Mouse (Mus musculus) heart, postnatal 0 days (tissue): ENCODE measurements around the gene Gm28374. TPM values are rescaled to one million over a fixed set of nuclear protein-coding genes. Genes with fewer than 3 reads are reported as not detected.
A peak's percentile ranks its signal among the peaks of the same experiment; 100 is the strongest.
"Not testable (repeated sequence)": the region's sequence is repeated elsewhere in the genome, so short reads cannot be mapped to it uniquely, and the experiment has no call there.

Source experiments
- ATAC-seq: fragments of 200-750 bp; cut with Nextera tagmentation; 2 replicates; pipeline ENCODE4 v1.8.0; 2017; ENCODE audit warnings: low read depth, moderate number of reproducible peaks, moderate library complexity; ENCODE audit not compliant: insufficient read depth
- DNase-seq: peaks from one replicate; pipeline ENCODE4 v3.0.0-alpha.2; 2016; ENCODE audit warnings: low spot score
- H3K27ac ChIP-seq: fragments of 300-500 bp; sonication (generic); 2 replicates; pipeline ENCODE4 v1.5.1; 2014; ENCODE audit warnings: low read depth, mild to moderate bottlenecking
- H3K27me3 ChIP-seq: fragments of 300-500 bp; sonication (generic); 2 replicates; pipeline ENCODE4 v1.6.1; 2014; ENCODE audit warnings: low read length, mixed read lengths; ENCODE audit not compliant: control insufficient read depth, insufficient read depth
- H3K36me3 ChIP-seq: fragments of 300-500 bp; sonication (generic); replicated peaks from 2 replicates; pipeline ENCODE4 v1.6.1; 2014; ENCODE audit warnings: low read length, mixed read lengths; ENCODE audit not compliant: control insufficient read depth, insufficient read depth
- H3K4me1 ChIP-seq: fragments of 300-500 bp; sonication (generic); 2 replicates; pipeline ENCODE4 v1.6.1; 2014; ENCODE audit warnings: antibody characterized with exemption; ENCODE audit not compliant: control insufficient read depth, insufficient read depth
- H3K4me2 ChIP-seq: fragments of 300-500 bp; sonication (generic); 2 replicates; pipeline ENCODE4 v1.6.1; 2014; ENCODE audit warnings: low read depth, mild to moderate bottlenecking, low read length, moderate library complexity
- H3K4me3 ChIP-seq: fragments of 300-500 bp; sonication (generic); 2 replicates; pipeline ENCODE4 v1.5.1; 2014; ENCODE audit warnings: low read depth, low read length
- H3K9ac ChIP-seq: fragments of 300-500 bp; sonication (generic); replicated peaks from 2 replicates; pipeline ENCODE4 v1.6.1; 2014; ENCODE audit warnings: low read depth, low read length, mixed read lengths
- H3K9me3 ChIP-seq: fragments of 300-500 bp; sonication (generic); replicated peaks from 2 replicates; pipeline ENCODE4 v1.6.1; 2016; ENCODE audit warnings: low read length; ENCODE audit not compliant: control insufficient read depth
- CTCF ChIP-seq: IDR thresholded peaks from 2 replicates; pipeline ENCODE4 v1.5.1; 2016; ENCODE audit warnings: antibody characterized with exemption, control low read depth, low read depth
- EP300 ChIP-seq: IDR thresholded peaks from 2 replicates; pipeline ENCODE4 v1.6.1; 2016; ENCODE audit warnings: antibody characterized with exemption, low read depth
- WGBS: fragments of 180-500 bp; shearing (Covaris S2); extraction: QIAGEN DNeasy Blood & Tissue Kit; methylation state at CpG from one replicate; pipeline ENCODE4 v1.1.7; 2014; 5-methylcytosine and 5-hydroxymethylcytosine counted together
- polyA plus RNA-seq: library from polyadenylated mRNA; unstranded; fragments of >200 nt; fragmentation: Nextera tagmentation; extraction: Ambion mirVana; gene quantifications from 2 replicates; pipeline ENCODE4 v1.2.1, GENCODE M21; 2015
- total RNA-seq: library from RNA; depleted of rRNA; stranded (reverse); fragments of >200 nt; gene quantifications from 2 replicates; pipeline ENCODE4 v1.2.3, GENCODE M21; 2014; ENCODE audit warnings: low replicate concordance

Gene Gm28374
- total and polyA plus RNA-seq, 2 experiments from 2014 or later: 0.72 TPM; not detected in 1

GRCm38 (mm10) chr19:6045366-6046293 lies 36.4 kb downstream of the Gm28374 start:
- ATAC-seq: peak; percentile 26; the same call in 1 of the 2 replicates

GRCm38 (mm10) chr19:6044102-6044501 lies 38.0 kb downstream of the Gm28374 start:
- not testable (repeated sequence) for ATAC-seq, H3K9me3 ChIP-seq, H3K27ac ChIP-seq, H3K4me2 ChIP-seq, H3K4me3 ChIP-seq, H3K9ac ChIP-seq, H3K27me3 ChIP-seq
- 42% methylated on average over 4 of the region's 4 CpGs for WGBS
- peaks cover 15% of the 10 kb centered on the region for H3K4me1 ChIP-seq
- peaks cover 11% of the 10 kb centered on the region for H3K36me3 ChIP-seq
- TF ChIP-seq CTCF: peak; percentile 54
- peak; percentile 53 for DNase-seq

More at GRCm38 (mm10) chr19:6045366-6046293, 36.4 kb downstream of the Gm28374 start:
- Histone ChIP-seq H3K4me2 (peak overlapping the region; percentile 97), H3K36me3 (peaks cover 26% of the 10 kb centered on the region), H3K9me3 (no peaks in the 10 kb centered on the region), H3K27ac (peak overlapping the region; percentile 97), H3K4me1 (peaks cover 15% of the 10 kb centered on the region), H3K9ac (peak overlapping the region; percentile 88), H3K4me3 (peak overlapping the region; percentile 73), H3K27me3 (no peaks in the 10 kb centered on the region)
- no peak for TF ChIP-seq EP300
- peak; percentile 20; the same call in 1 of the 2 replicates for TF ChIP-seq CTCF
- 10% methylated on average over 20 of the region's 20 CpGs for WGBS
- DNase-seq: peak; percentile 69

GRCm38 (mm10) chr19:6042293-6042692 lies 39.8 kb downstream of the Gm28374 start:
- Histone ChIP-seq H3K4me2 (no peak overlapping the region), H3K27ac (no peak overlapping the region), H3K4me1 (0 out of 2 replicates have a peak, but pooled peaks cover 6% of the 10 kb centered on the region), H3K27me3 (no peaks in the 10 kb centered on the region), H3K4me3 (no peak overlapping the region), H3K36me3 (no peaks in the 10 kb centered on the region), H3K9me3 (no peaks in the 10 kb centered on the region), H3K9ac (no peak overlapping the region)
- DNase-seq (no peak), ATAC-seq (no peak)
- TF ChIP-seq EP300: no peak
- no peak for TF ChIP-seq CTCF
- 66% methylated on average over 9 of the region's 9 CpGs for WGBS

GRCm38 (mm10) chr19:6040002-6040401 lies 42.1 kb downstream of the Gm28374 start:
- Histone ChIP-seq H3K36me3 (no peaks in the 10 kb centered on the region), H3K4me1 (no peaks in the 10 kb centered on the region), H3K27me3 (no peaks in the 10 kb centered on the region), H3K9me3 (no peaks in the 10 kb centered on the region), H3K4me2 (no peak overlapping the region), H3K4me3 (no peak overlapping the region), H3K27ac (no peak overlapping the region), H3K9ac (no peak overlapping the region)
- TF ChIP-seq EP300 (no peak), CTCF (no peak)
- DNase-seq (no peak), ATAC-seq (no peak)

- Histone ChIP-seq H3K9me3 (no peaks in the 10 kb centered on the region), H3K4me2 (no peak overlapping the region), H3K4me3 (no peak overlapping the region), H3K9ac (no peak overlapping the region), H3K27ac (no peak overlapping the region), H3K36me3 (no peaks in the 10 kb centered on the region), H3K4me1 (no peaks in the 10 kb centered on the region), H3K27me3 (no peaks in the 10 kb centered on the region)
- ATAC-seq (no peak), DNase-seq (no peak)
- no peak for TF ChIP-seq CTCF
- TF ChIP-seq EP300: no peak
- 71% methylated on average over 7 of the region's 7 CpGs for WGBS
Observed at GRCm38 (mm10) chr19:6038326-6038725, 43.7 kb downstream of the Gm28374 start.

GRCm38 (mm10) chr19:6037695-6038094 lies 44.4 kb downstream of the Gm28374 start:
- TF ChIP-seq CTCF (no peak), EP300 (no peak)
- H3K4me2 ChIP-seq: no peak overlapping the region
- H3K4me3 ChIP-seq: no peak overlapping the region
- H3K4me1 ChIP-seq: no peaks in the 10 kb centered on the region
- H3K9me3 ChIP-seq: no peaks in the 10 kb centered on the region
- no peaks in the 10 kb centered on the region for H3K27me3 ChIP-seq
- H3K27ac ChIP-seq: no peak overlapping the region
- ATAC-seq (no peak), DNase-seq (no peak)
- no peak overlapping the region for H3K9ac ChIP-seq
- no peaks in the 10 kb centered on the region for H3K36me3 ChIP-seq
